Mouse (Mus musculus) adrenal gland, adult 8-10 months (tissue): Measurements from ENCODE around the gene Ces5a. TPM values are rescaled to one million over a fixed set of nuclear protein-coding genes. Genes with fewer than 3 reads are reported as not detected.

ENCODE experiments used
- total RNA-seq, 4 experiments: library from RNA; stranded (reverse); gene quantifications; 2 replicates each; pipeline ENCODE4 v1.2.4; 2022

The Ces5a gene
- total RNA-seq, 4 experiments from 2014 or later = not detected

Other genes starting within 250 kb of the Ces5a start
- gene Ces1g, start 198.5 kb downstream of the Ces5a start, total RNA-seq = under 1 TPM; 0.09 to 0.86 (median 0.21) TPM
- gene Ces1h, start 156.1 kb downstream of the Ces5a start, total RNA-seq = not detected